Mouse (Mus musculus): ENCODE measurements at regions not wholly inside any gene's neighbourhood (a gene's known extent, or its start where the extent isn't known, plus 50 kb on each side); places are given as distances from the start of the nearest gene placed in this dataset.
"Not testable (repeated sequence)": the region's sequence is repeated elsewhere in the genome, so short reads cannot be mapped to it uniquely, and the experiment has no call there.

DNA sequence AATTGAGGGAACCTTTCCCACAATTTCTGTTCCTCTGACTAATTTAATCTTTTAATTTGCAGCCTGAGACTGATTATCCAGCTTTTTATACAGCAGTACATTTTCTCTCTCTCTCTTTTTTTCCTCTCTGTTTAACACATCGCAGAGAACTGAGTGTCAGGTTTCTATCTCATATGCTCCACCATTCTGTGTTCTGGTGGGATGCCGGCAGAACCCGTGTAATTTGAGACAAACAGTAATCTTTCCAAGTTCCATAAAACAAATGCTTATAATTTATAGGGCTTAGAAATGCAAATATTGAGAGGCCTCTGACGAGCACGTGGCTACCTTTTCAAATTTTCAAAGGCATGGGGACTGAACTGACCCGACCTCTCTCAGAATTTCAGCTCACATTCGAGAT lies 59.1 kb downstream of the Zbtb18 start:
- no peak for DNase-seq (ENCODE audit: low spot score in 2 of 2)

- DNase-seq (ENCODE audit: low spot score in 2 of 2) = no peak
These were observed 61.8 kb downstream of the Zbtb18 start for GRCm38 (mm10) chr1:177503946-177504345.

DNA sequence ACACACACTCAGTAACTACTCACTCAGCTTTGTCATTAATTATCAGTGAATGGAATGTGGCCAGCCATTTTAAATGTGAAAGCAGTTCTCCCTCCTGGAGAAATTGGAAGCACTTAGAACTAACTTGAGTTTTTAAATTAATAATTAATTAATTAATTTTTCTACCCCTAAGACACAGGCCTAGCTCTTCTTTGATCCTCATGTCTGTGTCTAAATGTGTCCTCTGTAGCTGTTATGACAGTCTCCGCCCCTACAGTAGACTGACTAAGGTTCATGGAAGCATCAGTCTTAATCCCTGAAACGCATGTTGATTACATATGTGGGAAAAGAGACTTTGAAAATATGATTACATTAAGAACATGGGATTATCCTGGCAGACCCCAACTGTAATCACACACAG lies 62.6 kb downstream of the Zbtb18 start:
- no peak for DNase-seq (ENCODE audit: low spot score in 2 of 2)

GRCm38 (mm10) chr1:177507398-177507797 lies 65.2 kb downstream of the Zbtb18 start:
- DNase-seq (ENCODE audit: low spot score in 2 of 2) = not testable (repeated sequence)

GRCm38 (mm10) chr1:177509786-177510185 lies 67.6 kb downstream of the Zbtb18 start:
- peak; percentile 74 to 85 for DNase-seq (ENCODE audit: low spot score in 2 of 2)

DNA sequence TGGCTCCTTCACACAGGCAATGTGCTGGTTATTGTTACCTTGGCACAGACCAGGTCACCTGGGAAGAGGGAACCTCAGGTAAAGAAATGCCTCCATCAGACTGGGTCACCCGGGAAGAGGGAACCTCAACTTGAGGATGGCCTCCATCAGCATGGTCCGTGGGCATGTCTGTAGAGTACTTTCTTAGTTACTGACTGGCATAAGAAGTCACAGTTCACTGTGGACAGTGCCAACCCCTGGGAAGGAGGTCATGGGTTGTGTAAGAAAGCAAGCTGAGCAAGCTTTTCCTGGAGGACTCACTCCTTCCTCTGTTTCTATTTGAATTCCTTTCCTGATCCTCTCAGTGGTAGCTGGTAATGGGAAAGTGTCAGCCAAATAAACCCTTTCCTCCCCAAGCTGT lies 70.0 kb downstream of the Zbtb18 start:
- DNase-seq (ENCODE audit: low spot score in 2 of 2) = no peak

DNA sequence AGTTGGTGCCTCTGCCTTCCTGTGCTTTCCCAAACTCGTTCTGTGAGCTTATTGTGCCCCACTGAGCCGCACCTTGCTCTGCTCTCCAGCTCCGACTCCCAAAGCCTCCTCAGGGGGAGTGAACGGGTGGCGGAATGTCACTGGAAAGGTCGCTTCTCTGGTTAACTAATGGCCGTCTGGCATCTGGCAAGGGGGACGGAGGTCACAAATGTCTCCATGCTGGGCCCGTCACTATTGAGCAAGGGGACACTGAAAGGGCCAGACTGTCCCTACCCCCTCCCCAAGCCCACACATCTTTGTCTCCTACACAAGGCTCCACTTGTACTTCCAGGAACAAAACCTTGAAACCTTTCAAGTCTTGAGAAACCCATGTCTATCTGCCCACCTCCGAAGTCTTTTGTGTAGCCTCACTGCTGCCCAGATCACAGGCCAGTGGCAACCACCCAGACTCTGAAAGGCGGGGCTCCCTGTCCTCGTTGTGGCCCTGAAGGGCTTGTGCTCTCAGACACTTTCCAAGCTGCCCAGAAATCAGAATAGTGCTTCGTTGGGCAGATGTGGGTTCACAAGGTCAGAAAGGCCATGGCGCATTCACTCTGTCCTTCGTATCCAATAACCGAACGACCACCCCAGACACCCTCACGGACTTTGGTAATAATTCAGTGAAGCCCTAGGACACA lies 75.9 kb downstream of the Zbtb18 start:
- DNase-seq (ENCODE audit: low spot score in 2 of 2) = no peak

- no peak for DNase-seq (ENCODE audit: low spot score in 2 of 2)
These were observed 76.9 kb downstream of the Zbtb18 start for GRCm38 (mm10) chr1:177518897-177519513.

DNA sequence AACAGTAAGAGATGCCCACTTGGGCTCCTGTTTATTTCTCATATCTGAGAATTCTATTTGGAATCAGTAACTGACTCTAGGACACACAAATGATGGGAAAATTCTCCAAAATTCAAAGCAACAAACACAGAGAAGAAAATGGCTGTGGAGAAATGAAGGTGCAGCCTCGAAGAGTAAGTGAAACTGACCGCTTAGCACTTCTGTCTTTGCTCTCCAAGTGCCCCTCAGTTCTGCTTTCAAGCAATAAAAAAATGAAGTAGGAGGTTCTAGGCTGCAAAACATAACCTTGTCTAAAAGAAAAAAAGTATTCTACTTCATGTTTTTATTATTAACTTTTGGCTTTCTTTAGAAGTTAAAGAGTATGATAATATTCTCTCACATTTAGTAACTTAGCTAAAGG lies 79.0 kb downstream of the Zbtb18 start:
- no peak for DNase-seq (ENCODE audit: low spot score in 2 of 2)

DNA sequence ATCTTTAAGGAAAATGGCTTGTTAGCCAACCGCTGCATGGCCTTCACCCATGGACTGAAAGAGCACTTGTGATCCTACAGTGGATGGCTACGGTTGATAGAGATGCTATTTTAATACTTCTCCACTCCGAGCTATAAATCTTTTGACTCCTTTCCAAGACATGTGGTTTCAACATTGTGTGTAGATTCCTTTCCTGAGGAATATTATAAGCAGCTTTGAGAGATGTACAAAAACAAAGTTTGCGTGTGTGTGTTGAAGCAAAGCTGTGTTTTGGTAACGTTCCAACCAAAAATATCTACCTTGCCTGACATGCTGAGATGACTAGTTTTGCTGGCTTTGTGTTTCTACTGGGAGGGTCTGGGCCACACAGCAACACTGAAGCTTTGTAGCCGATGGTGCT lies 83.0 kb downstream of the Zbtb18 start:
- no peak for DNase-seq (ENCODE audit: low spot score in 2 of 2)

- DNase-seq (ENCODE audit: low spot score in 2 of 2) = no peak
These were observed 89.6 kb downstream of the Zbtb18 start for GRCm38 (mm10) chr1:177531791-177532190.

GRCm38 (mm10) chr1:177532656-177533055 lies 90.5 kb downstream of the Zbtb18 start:
- no peak for DNase-seq (ENCODE audit: low spot score in 2 of 2)

DNA sequence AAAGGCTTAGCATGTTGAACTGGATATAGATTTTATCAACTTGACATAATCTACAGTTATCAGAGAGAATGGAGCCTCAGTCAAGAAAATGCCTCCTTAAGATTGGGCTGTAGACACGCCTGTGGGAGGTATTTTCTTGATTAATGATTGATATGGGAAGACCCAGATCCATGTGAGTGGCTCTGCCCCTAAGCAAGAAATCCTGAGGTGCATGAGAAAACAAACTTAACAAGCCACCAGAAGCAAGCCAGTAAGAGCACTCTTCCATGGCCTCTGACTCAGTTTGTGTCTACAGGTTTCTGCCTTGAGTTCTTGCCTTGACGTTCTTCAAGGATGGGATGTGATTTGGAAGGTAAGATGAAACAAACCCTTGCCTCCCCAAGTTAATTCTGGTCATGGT lies 91.2 kb downstream of the Zbtb18 start:
- DNase-seq (ENCODE audit: low spot score in 2 of 2) = no peak

- peak; percentile 27 to 44 for DNase-seq (ENCODE audit: low spot score in 2 of 2)
These were observed 103.0 kb downstream of the Zbtb18 start for GRCm38 (mm10) chr1:177545031-177545735.

GRCm38 (mm10) chr1:177547716-177548115 lies 105.6 kb downstream of the Zbtb18 start:
- no peak for DNase-seq (ENCODE audit: low spot score in 2 of 2)

DNA sequence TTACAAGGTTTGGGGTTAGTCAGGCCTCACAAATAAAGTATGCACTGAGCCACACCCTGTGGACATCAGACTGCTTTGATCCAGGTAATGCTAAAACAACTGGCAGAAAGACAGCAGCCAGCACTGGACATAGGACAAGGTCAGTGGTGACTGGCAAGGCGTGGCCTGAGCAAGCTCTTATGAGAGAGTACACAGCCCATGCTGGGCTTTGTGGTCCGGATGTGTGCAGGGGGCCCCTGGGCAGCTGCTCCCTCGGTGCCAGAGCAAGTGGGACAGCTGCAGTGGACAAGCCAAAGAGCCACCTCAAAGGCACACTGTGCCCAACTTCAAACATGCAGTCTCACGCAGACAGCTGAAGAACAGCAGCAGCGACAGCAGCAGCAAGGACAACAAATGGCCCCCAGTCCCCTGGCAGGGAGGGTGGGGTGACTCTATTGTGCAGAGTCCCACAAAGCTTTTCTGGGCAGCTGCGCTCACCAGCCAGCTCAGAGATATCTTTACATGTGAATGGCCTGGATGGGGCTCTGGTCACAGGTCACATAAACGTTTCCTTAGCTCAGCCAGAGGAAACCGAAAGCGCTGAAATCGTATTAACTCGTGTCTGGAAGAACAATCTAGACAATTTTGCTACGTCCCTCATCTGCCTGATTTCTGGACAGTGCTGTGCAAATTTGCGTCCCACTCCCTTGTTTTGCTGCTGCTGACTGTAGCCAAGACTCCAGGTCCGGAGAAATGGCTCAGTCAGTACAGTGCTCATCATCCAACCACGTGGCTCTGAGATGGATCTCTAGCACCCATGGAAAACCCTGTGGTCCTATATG lies 113.5 kb downstream of the Zbtb18 start:
- DNase-seq (ENCODE audit: low spot score in 2 of 2) = no peak

GRCm38 (mm10) chr1:177557432-177557831 lies 115.3 kb downstream of the Zbtb18 start:
- DNase-seq (ENCODE audit: low spot score in 2 of 2) = no peak

- DNase-seq (ENCODE audit: low spot score in 2 of 2) = no peak
These were observed 115.7 kb downstream of the Zbtb18 start for GRCm38 (mm10) chr1:177557856-177558255.

DNA sequence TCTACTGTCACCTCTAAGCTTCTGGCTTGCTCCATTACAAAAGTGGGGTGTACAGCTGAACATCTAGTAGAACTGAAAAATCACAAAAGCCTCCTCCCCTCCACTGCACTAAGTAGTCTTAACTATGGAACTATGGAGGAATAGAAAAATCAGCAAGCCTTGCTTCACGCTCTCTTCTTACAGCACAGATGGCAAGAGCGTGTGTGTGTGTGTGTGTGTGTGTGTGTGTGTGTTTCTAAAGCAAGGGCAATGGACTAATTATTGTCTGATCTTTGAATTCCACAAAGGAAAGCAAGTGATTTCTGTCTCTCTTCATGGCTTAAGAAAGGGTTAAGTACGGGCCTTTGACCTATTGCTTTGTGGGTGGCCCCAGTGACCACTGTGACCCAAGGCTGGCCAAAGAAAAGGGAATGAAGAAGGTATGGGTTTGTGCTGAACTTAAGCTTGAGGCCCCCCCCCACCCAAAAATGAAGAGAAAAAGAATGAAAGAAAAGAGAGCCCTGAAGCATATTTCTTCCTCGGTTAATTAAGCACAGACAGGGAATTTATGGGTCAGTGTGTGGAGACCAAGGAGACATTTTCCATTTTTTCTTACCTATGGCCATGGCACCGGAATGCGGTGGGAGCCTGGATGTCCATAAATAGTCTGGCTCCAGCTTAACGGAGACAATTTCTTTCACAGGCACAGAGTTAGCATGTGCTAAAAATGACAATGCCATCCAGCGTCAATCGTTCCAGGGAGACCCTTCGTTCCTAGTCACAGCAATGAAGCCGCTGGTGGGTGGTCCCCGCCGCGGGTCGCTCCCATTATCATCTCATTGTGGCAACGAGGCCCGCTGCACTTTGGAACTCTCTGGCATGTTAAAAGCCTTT lies 119.8 kb downstream of the Zbtb18 start:
- DNase-seq (ENCODE audit: low spot score in 2 of 2) = peak in 1 of 2 experiments; percentile 26

GRCm38 (mm10) chr1:177562589-177562912 lies 120.4 kb downstream of the Zbtb18 start:
- DNase-seq (ENCODE audit: low spot score in 2 of 2) = no peak

GRCm38 (mm10) chr1:177565678-177566077 lies 123.5 kb downstream of the Zbtb18 start:
- no peak for DNase-seq (ENCODE audit: low spot score in 2 of 2)

Data from layer of hippocampus, adult 18-20 months (tissue).